Mouse (Mus musculus) heart, postnatal 0 days (tissue): Measurements from ENCODE around the gene Abca16.

Source experiments
- CTCF ChIP-seq: IDR thresholded peaks from 2 replicates; pipeline ENCODE4 v1.5.1; 2016; ENCODE audit warnings: antibody characterized with exemption, control low read depth, low read depth
- EP300 ChIP-seq: IDR thresholded peaks from 2 replicates; pipeline ENCODE4 v1.6.1; 2016; ENCODE audit warnings: antibody characterized with exemption, low read depth

DNA sequence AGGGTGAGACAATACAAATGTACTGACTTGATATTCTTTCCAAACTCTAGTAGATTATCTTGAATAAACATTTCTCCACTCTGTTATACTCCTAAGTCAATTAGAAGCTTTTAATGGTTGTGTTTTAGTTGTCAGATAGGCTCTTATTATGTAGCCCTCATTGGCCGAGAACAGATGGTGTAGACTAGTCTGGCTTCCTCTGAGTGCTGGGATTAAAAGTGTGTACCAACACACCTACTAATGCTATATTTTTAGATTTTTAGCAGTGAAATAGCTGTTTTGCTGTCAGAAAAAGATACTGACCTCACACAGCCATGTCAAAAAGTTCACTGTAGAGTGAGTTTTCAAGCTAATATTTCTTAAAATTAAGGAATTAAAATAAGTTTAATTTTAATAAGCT, 2.9 kb downstream of the Abca16 start:
- TF ChIP-seq CTCF (no peak), EP300 (no peak)
